Mouse (Mus musculus): ENCODE measurements at regions not wholly inside any gene's neighbourhood (a gene's known extent, or its start where the extent isn't known, plus 50 kb on each side); places are given as distances from the start of the nearest gene placed in this dataset.

DNA sequence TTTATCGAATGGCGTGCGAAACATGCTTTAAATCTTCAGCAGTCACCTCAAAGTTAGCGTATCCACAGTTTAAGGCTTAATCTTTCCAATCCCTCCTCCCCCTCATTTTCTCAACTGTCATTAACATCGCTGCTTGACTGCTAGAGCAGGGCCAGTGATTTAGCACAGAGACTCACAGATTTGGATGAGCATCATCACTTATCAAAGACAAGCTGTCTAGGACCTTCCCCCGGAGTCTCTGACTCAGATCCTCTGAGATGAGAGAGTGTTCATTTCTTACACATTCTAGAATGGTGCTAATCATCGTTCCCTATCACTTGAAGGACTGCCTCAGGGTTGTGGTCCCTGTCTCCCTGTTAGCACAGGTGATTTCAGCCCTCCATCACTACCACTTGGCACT lies 112.1 kb upstream of the Tmem132c start:
- intact Hi-C loops (cut with DNase I), result no loop called here
- no peak for DNase-seq

DNA sequence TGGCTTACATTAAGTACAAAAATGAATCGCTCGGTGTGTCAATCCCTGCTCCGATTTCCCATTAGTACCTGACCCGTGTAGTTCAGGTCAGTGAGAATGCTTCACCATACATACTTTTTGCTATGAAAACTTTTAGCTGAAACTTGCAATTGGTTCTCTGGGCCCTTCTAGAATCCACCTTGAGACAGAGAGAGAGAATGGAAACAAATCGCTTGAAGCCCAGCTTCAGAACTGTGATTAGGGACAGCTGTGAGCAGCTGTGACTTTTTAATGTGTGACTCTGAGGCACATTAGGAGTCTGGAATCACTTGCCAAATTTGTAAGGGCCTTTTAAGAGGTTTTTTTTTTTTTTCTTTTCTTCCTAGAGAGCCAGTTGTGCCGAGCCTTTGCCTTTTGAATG lies 107.2 kb upstream of the Tmem132c start:
- no peak for DNase-seq
- intact Hi-C loops (cut with DNase I), result no loop called here

DNA sequence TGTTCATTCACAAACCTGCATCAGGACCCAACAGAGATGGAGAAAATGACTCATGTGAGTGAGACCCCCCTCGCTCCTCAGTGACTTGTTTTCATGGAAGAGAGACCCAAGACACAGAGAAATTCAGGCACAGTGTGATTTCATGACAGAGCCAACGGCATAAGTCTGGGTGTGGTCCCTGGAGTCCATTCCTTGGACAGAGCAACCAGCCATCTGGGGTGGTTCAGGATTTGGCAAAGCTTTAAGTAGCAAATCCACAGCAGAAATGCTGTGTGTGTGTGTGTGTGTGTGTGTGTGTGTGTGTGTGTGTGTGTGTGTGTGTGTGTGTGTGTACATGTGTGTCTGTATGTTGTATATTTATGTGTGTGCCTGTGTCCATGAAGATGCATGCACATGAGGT lies 101.0 kb upstream of the Tmem132c start:
- intact Hi-C loops (cut with DNase I), result no loop called here
- DNase-seq, result peak; percentile 64

DNA sequence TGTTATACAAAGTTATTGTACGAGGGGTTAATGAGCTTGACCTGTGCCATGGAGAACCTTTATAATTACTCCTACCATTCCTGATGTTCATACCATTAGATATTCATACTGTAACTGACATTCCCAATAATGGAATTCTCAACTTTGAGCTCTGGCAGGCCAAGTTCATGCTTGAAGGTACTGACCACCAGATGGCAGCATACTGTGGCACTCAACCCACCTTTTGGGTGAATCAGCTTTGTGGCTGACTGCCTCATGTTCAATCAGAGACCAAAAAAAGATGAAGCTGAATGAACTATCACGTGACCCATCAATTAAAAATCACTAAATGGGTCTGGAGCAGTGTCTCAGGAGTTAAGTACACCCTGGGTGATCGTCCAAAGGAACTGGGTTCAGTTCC lies 81.3 kb upstream of the Tmem132c start:
- DNase-seq, result peak; percentile 17
- intact Hi-C loops (cut with DNase I), result no loop called here

DNA sequence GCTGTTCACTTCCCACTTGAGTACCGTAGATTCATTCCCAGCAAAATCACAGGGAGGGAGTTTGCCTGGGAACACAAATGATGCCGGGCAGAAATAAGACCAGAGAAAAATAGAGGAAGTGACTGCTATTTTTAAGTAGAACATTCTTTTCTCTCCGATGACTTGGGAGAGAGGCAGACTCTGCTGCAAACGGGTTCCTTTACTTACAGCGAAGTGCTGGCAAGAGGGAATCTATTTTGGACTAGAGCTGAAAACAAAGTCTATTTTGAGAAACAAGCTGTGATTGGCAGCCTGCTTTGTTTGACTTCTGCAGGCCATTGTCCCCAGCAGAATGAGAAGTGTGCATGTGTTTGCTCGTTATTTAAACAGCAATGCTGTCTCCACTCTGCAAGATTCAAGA lies 78.2 kb upstream of the Tmem132c start:
- DNase-seq, result no peak
- intact Hi-C loops (cut with DNase I), result no loop called here

DNA sequence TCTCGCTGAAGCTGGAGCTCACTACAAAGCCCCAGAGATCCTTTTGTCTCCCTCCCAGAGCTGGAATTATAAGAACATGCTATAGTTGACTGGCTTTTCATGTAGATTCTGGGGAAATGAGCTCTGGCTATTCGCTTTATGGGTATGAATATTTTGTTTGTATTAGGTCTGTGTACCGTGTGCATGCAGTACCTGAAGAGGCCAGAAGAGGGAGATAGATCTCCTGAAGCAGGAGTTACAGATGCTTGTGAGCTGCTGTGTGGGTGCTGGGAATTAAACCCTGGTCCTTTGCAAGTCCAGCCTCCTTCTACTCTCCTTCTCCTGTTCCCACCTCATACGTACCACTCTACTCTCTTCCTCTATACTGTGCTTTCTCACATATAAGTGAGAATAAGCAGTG lies 52.6 kb upstream of the Tmem132c start:
- no peak for DNase-seq
- intact Hi-C loops (cut with DNase I), result no loop called here

Data from left cerebral cortex, postnatal 4 days (tissue).